Mouse (Mus musculus) liver, embryonic 14.5 days (tissue): ENCODE measurements around the gene Mtfp1. TPM values are rescaled to one million over a fixed set of nuclear protein-coding genes. Genes with fewer than 3 reads are reported as not detected.

Source experiments
- ATAC-seq: fragments of 200-750 bp; cut with Nextera tagmentation; 2 replicates; pipeline ENCODE4 v1.8.0; 2017; ENCODE audit warnings: moderate number of reproducible peaks, mild to moderate bottlenecking, moderate library complexity; ENCODE audit not compliant: insufficient read depth
- DNase-seq, 3 experiments: peaks; one replicate each; pipeline ENCODE4 v3.0.0-alpha.2; 2012 to 2013; ENCODE audit warnings: low read depth in 3 of 3, low spot score in 3 of 3
- H3K27ac ChIP-seq: fragments of 300-500 bp; sonication (generic); 2 replicates; pipeline ENCODE4 v1.5.1; 2014; ENCODE audit warnings: moderate library complexity, mild to moderate bottlenecking, control low read depth, inconsistent platforms
- H3K27me3 ChIP-seq: fragments of 300-500 bp; sonication (generic); 2 replicates; pipeline ENCODE4 v1.6.1; 2014; ENCODE audit warnings: mild to moderate bottlenecking, low read length, moderate library complexity; ENCODE audit not compliant: control insufficient read depth, insufficient read depth
- H3K36me3 ChIP-seq: fragments of 300-500 bp; sonication (generic); replicated peaks from 2 replicates; pipeline ENCODE4 v1.6.1; 2014; ENCODE audit warnings: low read depth; ENCODE audit not compliant: control insufficient read depth, insufficient read depth
- H3K4me1 ChIP-seq, 2 experiments: fragments of 200-500 bp in 1 of 2; fragments of 300-500 bp in 1 of 2; sonication (generic) in 1 of 2; replicated peaks; 2 replicates each; pipeline ENCODE4 v1.6.1; 2012 to 2014; ENCODE audit warnings: antibody characterized with exemption in 1 of 2, inconsistent platforms in 1 of 2, low read length in 1 of 2; ENCODE audit not compliant: control insufficient read depth in 2 of 2, insufficient read depth in 2 of 2
- H3K4me2 ChIP-seq: fragments of 300-500 bp; sonication (generic); 2 replicates; pipeline ENCODE4 v1.6.1; 2014; ENCODE audit warnings: low read depth, mild to moderate bottlenecking, control low read depth, moderate library complexity
- H3K4me3 ChIP-seq, 2 experiments: fragments of 200-500 bp in 1 of 2; fragments of 300-500 bp in 1 of 2; sonication (generic) in 1 of 2; 2 replicates each; pipeline ENCODE4 v1.5.1; 2012 to 2014; ENCODE audit warnings: low read depth in 2 of 2, low read length in 2 of 2, mild to moderate bottlenecking in 2 of 2, control low read depth in 1 of 2, inconsistent platforms in 1 of 2, moderate library complexity in 1 of 2; ENCODE audit not compliant: insufficient read depth in 1 of 2
- H3K9ac ChIP-seq: fragments of 300-500 bp; sonication (generic); replicated peaks from 2 replicates; pipeline ENCODE4 v1.6.1; 2014; ENCODE audit warnings: mild to moderate bottlenecking, control low read depth, moderate library complexity
- H3K9me3 ChIP-seq: fragments of 300-500 bp; sonication (generic); 2 replicates; pipeline ENCODE4 v1.6.1; 2016; ENCODE audit warnings: low read length, mixed read lengths; ENCODE audit not compliant: control insufficient read depth
- CTCF ChIP-seq: IDR thresholded peaks from 2 replicates; pipeline ENCODE4 v1.5.1; 2016; ENCODE audit warnings: antibody characterized with exemption, low read depth, control low read depth
- EP300 ChIP-seq: IDR thresholded peaks from 2 replicates; pipeline ENCODE4 v1.6.1; 2016; ENCODE audit warnings: antibody characterized with exemption, low read depth
- WGBS: fragments of 180-500 bp; shearing (Covaris S2); extraction: QIAGEN DNeasy Blood & Tissue Kit; methylation state at CpG from one replicate; pipeline ENCODE4 v1.1.7; 2014; ENCODE audit not compliant: insufficient replicate concordance; 5-methylcytosine and 5-hydroxymethylcytosine counted together
- polyA plus RNA-seq, 2 experiments: library from polyadenylated mRNA; depleted of rRNA in 1 of 2; stranded (reverse) in 1 of 2; unstranded in 1 of 2; fragments of >200 nt; fragmentation: Nextera tagmentation in 1 of 2; extraction: Ambion mirVana in 1 of 2; gene quantifications; 2 replicates each; pipeline versions ENCODE4 v1.2.1 to v1.2.3; 2012 to 2014

Mtfp1 gene
- polyA plus RNA-seq, 2 experiments = 13.3 to 20.6 TPM

DNA sequence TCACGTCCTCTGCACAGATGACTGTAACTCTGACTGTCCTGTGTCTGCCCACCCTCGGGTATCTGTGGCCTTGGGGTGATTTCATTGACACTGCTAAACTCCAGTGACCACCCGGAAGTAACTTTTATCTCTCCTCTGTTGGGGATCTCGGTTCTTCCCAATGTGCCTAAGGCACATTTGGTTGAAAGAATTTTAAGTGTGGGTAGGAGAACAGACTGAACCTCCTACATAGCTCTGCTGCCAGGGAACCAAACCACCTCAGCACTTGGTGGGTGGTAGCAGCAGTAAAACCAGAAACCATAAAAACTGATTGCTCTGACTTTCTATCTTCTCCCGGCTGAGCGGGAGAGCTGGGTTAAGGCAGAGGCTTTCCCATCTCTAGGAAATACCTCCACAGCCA is 10.2 kb upstream of the Mtfp1 start:
- DNase-seq (no peak), ATAC-seq (no peak)
- 53% methylated on average over 6 of the region's 6 CpGs for WGBS
- H3K36me3 ChIP-seq = no peaks in the 10 kb centered on the region
- H3K27me3 ChIP-seq = no peaks in the 10 kb centered on the region
- no peak overlapping the region for H3K9ac ChIP-seq
- TF ChIP-seq EP300 = no peak
- TF ChIP-seq CTCF = no peak
- H3K4me3 ChIP-seq = no peak overlapping the region
- H3K27ac ChIP-seq = no peak overlapping the region
- H3K9me3 ChIP-seq = no peaks in the 10 kb centered on the region
- no peak overlapping the region for H3K4me2 ChIP-seq
- H3K4me1 ChIP-seq = no peaks in the 10 kb centered on the region

DNA sequence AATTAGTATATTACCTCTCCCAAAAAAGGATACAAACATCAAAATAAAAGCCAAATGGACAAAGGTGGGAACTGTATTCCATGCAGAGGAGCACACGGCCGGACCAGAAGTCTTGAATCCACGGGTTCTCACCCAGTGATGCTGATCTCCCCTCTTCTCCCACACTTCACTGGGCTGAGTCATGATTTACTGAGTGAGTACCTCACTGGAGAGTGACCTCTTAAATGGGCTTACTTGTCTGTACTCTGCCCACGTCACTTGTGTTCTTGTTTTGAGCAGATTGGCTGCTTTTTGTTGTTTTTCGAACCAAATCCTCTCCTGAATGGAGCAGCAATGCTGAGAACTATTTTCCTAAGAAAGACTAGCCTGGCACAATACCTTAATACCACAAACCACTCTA is 9.7 kb upstream of the Mtfp1 start:
- no peaks in the 10 kb centered on the region for H3K9me3 ChIP-seq
- DNase-seq (no peak), ATAC-seq (no peak)
- H3K27me3 ChIP-seq = no peaks in the 10 kb centered on the region
- no peaks in the 10 kb centered on the region for H3K4me1 ChIP-seq
- TF ChIP-seq EP300 (no peak), CTCF (no peak)
- no peak overlapping the region for H3K9ac ChIP-seq
- H3K4me3 ChIP-seq = no peak overlapping the region
- 77% methylated on average over 5 of the region's 5 CpGs for WGBS
- no peaks in the 10 kb centered on the region for H3K36me3 ChIP-seq
- H3K27ac ChIP-seq = no peak overlapping the region
- H3K4me2 ChIP-seq = no peak overlapping the region

DNA sequence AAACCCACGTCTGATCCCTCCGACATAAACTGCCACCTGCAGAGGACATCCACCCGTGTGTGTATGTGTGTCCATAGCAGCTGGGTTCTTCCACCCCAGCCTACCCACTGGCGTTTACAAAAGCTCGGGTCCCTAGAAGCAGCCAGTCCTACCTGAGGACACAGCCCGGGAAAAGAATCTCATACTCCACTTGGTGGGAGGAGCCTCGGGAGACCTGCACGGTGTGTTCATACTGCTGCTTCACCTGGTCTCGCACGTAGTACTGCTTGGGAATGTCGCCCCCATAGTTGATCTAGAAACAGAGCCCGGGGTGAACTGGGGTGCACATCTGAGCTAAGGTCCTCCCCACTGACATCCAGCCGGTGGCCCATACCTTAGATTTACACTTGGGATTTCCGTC is 8.3 kb upstream of the Mtfp1 start:
- Histone ChIP-seq H3K4me1 (no peaks in the 10 kb centered on the region), H3K36me3 (no peaks in the 10 kb centered on the region), H3K27ac (no peak overlapping the region), H3K4me2 (no peak overlapping the region), H3K9ac (no peak overlapping the region), H3K9me3 (no peaks in the 10 kb centered on the region), H3K4me3 (no peak overlapping the region), H3K27me3 (no peaks in the 10 kb centered on the region)
- WGBS = 72% methylated on average over 14 of the region's 14 CpGs
- TF ChIP-seq CTCF (no peak), EP300 (no peak)
- no peak for DNase-seq
- no peak for ATAC-seq

DNA sequence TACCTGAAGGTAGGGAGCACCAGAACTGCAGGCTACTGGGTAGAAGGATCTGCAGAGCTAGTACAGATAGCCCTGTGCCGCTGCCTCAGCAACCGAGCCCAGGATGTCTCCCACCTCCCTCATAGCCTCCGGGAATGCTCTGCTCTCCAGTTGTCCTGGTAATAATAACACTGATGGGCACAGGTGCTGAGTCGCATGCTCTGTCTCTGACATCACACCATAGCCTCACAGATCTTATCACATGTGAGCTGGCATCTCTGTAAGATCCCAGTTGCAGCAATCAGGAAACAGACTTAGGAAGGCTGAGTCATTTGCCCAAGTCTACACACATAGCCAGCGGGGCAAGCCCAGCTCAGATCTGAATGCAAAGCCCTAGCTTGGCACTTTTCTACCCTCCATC is 6.6 kb upstream of the Mtfp1 start:
- Histone ChIP-seq H3K36me3 (no peaks in the 10 kb centered on the region), H3K9me3 (no peaks in the 10 kb centered on the region), H3K4me1 (peaks cover 4 to 5% of the 10 kb centered on the region in 2 experiments), H3K4me2 (no peak overlapping the region), H3K4me3 (no peak overlapping the region), H3K9ac (no peak overlapping the region), H3K27me3 (no peaks in the 10 kb centered on the region), H3K27ac (no peak overlapping the region)
- DNase-seq = no peak
- WGBS = 52% methylated on average over 5 of the region's 5 CpGs
- no peak for ATAC-seq
- TF ChIP-seq EP300 = no peak
- TF ChIP-seq CTCF = no peak

DNA sequence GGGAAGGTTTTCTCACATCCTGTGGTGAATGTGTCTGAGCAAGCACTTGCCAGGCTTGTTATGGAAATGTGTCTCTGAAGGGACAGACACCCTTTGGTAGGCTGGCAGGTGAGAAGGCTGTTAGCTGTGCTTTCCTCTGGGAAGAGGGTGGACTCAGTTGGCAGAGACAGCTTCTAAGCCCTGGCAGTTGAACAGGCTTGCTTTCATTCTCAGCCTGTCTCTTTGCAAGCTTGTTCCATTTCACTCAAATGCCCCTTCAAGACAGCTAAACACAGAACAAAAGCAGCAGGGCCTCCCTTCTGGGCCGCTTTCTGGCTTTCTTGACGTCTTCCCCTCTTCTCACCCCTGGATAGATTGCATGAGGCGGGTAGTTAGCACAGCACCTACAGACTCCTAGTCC is 4.2 kb upstream of the Mtfp1 start:
- Histone ChIP-seq H3K4me1 (peaks cover 10 to 16% of the 10 kb centered on the region in 2 experiments), H3K27ac (no peak overlapping the region), H3K36me3 (no peaks in the 10 kb centered on the region), H3K4me3 (no peak overlapping the region), H3K27me3 (no peaks in the 10 kb centered on the region), H3K4me2 (no peak overlapping the region), H3K9me3 (no peaks in the 10 kb centered on the region), H3K9ac (no peak overlapping the region)
- DNase-seq (no peak), ATAC-seq (no peak)
- WGBS = 69% methylated on average over 3 of the region's 3 CpGs
- TF ChIP-seq EP300 = no peak
- no peak for TF ChIP-seq CTCF

DNA sequence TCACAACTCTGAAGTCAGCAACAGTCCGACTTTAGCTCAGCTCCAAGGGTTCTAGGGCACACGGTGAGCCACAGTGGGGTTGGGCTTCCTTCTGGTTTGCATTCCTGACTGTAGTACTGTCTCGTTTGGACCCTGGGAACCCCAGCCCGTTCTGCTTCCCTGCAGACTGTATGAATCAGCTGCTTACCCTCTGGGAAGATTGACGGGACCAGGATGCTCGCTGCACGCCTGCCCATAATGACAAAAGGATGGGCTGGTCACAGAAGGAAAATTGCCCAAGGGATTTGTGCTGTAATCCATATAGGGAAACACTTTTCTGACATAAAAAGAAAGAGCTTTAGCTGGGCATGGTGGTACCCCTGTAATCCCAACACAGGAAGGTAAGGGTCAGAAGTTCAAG is 3.6 kb upstream of the Mtfp1 start:
- no peak overlapping the region for H3K4me2 ChIP-seq

More for the DNA sequence above, 3.6 kb upstream of the Mtfp1 start:
- Histone ChIP-seq H3K27me3 (no peaks in the 10 kb centered on the region), H3K27ac (no peak overlapping the region), H3K4me3 (no peak overlapping the region), H3K9ac (no peak overlapping the region), H3K9me3 (no peaks in the 10 kb centered on the region), H3K4me1 (peaks cover 13 to 21% of the 10 kb centered on the region in 2 experiments), H3K36me3 (no peaks in the 10 kb centered on the region)
- 76% methylated on average over 7 of the region's 7 CpGs for WGBS
- no peak for TF ChIP-seq CTCF
- TF ChIP-seq EP300 = no peak
- ATAC-seq = no peak
- no peak for DNase-seq
